Mouse (Mus musculus) kidney, embryonic 15.5 days (tissue): ENCODE data around the gene Sapcd1. TPM values are rescaled to one million over a fixed set of nuclear protein-coding genes. Genes with fewer than 3 reads are reported as not detected.

Source experiments
- ATAC-seq: fragments of 200-750 bp; cut with Nextera tagmentation; replicated peaks from 2 replicates; pipeline ENCODE4 v1.8.0; 2017; ENCODE audit warnings: moderate TSS enrichment; ENCODE audit not compliant: low FRiP score
- H3K27ac ChIP-seq: fragments of 300-500 bp; sonication (generic); 2 replicates; pipeline ENCODE4 v1.5.1; 2015; ENCODE audit warnings: mild to moderate bottlenecking, inconsistent platforms
- H3K27me3 ChIP-seq: fragments of 300-500 bp; sonication (generic); 2 replicates; pipeline ENCODE4 v1.6.1; 2015; ENCODE audit warnings: inconsistent platforms
- H3K36me3 ChIP-seq: fragments of 300-500 bp; sonication (generic); 2 replicates; pipeline ENCODE4 v1.6.1; 2015; ENCODE audit warnings: inconsistent platforms
- H3K4me1 ChIP-seq: fragments of 300-500 bp; sonication (generic); 2 replicates; pipeline ENCODE4 v1.6.1; 2015; ENCODE audit warnings: inconsistent platforms
- H3K4me2 ChIP-seq: fragments of 300-500 bp; sonication (generic); 2 replicates; pipeline ENCODE4 v1.6.1; 2015; ENCODE audit warnings: moderate library complexity, mild to moderate bottlenecking, inconsistent platforms
- H3K4me3 ChIP-seq: fragments of 300-500 bp; sonication (generic); replicated peaks from 2 replicates; pipeline ENCODE4 v1.5.1; 2015; ENCODE audit warnings: mild to moderate bottlenecking, inconsistent platforms
- H3K9ac ChIP-seq: fragments of 300-500 bp; sonication (generic); 2 replicates; pipeline ENCODE4 v1.6.1; 2015; ENCODE audit warnings: mild to moderate bottlenecking, inconsistent platforms
- H3K9me3 ChIP-seq: fragments of 300-500 bp; sonication (generic); replicated peaks from 2 replicates; pipeline ENCODE4 v1.6.1; 2016; ENCODE audit warnings: inconsistent platforms
- WGBS: fragments of 180-500 bp; shearing (Covaris S2); methylation state at CpG from one replicate; pipeline ENCODE4 v1.1.7; 2015; ENCODE audit warnings: mixed read lengths; 5-methylcytosine and 5-hydroxymethylcytosine counted together
- polyA plus RNA-seq: library from polyadenylated mRNA; unstranded; fragments of >200 nt; fragmentation: Nextera tagmentation; extraction: Ambion mirVana; gene quantifications from 2 replicates; pipeline ENCODE4 v1.2.1, GENCODE M21; 2015

Sapcd1 gene
- polyA plus RNA-seq, 1 experiment from 2014 or later, result 6.8 TPM

GRCm38 (mm10) chr17:34979631-34980030 is 48.2 kb downstream of the Sapcd1 start:
- ATAC-seq, result no peak
- Histone ChIP-seq H3K4me1 (peaks cover 28% of the 10 kb centered on the region), H3K4me3 (no peak overlapping the region), H3K36me3 (0 out of 2 replicates have a peak, but pooled peaks cover 6% of the 10 kb centered on the region), H3K27ac (no peak overlapping the region), H3K27me3 (no peaks in the 10 kb centered on the region), H3K9ac (no peak overlapping the region), H3K9me3 (no peaks in the 10 kb centered on the region), H3K4me2 (no peak overlapping the region)
- WGBS, result 89% methylated on average over 4 of the region's 4 CpGs

GRCm38 (mm10) chr17:34978239-34978638 is 49.6 kb downstream of the Sapcd1 start:
- Histone ChIP-seq H3K27ac (no peak overlapping the region), H3K27me3 (no peaks in the 10 kb centered on the region), H3K4me1 (peaks cover 22% of the 10 kb centered on the region), H3K4me3 (no peak overlapping the region), H3K36me3 (0 out of 2 replicates have a peak, but pooled peaks cover 4% of the 10 kb centered on the region), H3K4me2 (no peak overlapping the region), H3K9me3 (no peaks in the 10 kb centered on the region), H3K9ac (no peak overlapping the region)
- 87% methylated on average over 27 of the region's 27 CpGs for WGBS
- no peak for ATAC-seq

GRCm38 (mm10) chr17:34977000-34977399 is 50.8 kb downstream of the Sapcd1 start:
- Histone ChIP-seq H3K4me3 (no peak overlapping the region), H3K9me3 (no peaks in the 10 kb centered on the region), H3K27me3 (no peaks in the 10 kb centered on the region), H3K4me2 (no peak overlapping the region), H3K9ac (no peak overlapping the region), H3K36me3 (0 out of 2 replicates have a peak, but pooled peaks cover 4% of the 10 kb centered on the region), H3K27ac (no peak overlapping the region), H3K4me1 (peaks cover 18% of the 10 kb centered on the region)
- ATAC-seq, result no peak
- 93% methylated on average over 20 of the region's 20 CpGs for WGBS

Other genes starting within 250 kb of the Sapcd1 start
- gene Cyp21a1, start 223.5 kb downstream of the Sapcd1 start, polyA plus RNA-seq, result 11.1 and 45.4 TPM in 2 replicates
- gene Stk19, start 191.1 kb downstream of the Sapcd1 start, polyA plus RNA-seq, result 29.4 and 29.6 TPM in 2 replicates
- 62.7 and 73.0 TPM in 2 replicates for gene Dxo, start 191.0 kb downstream of the Sapcd1 start, polyA plus RNA-seq
- gene Skiv2l, start 177.8 kb downstream of the Sapcd1 start, polyA plus RNA-seq, result 48.5 and 53.1 TPM in 2 replicates
- gene Nelfe, start 177.6 kb downstream of the Sapcd1 start, polyA plus RNA-seq, result 101 and 116 TPM in 2 replicates
- gene Cfb, start 165.5 kb downstream of the Sapcd1 start, polyA plus RNA-seq, result 12.1 and 13.3 TPM in 2 replicates
- 5.0 TPM in 2 replicates for gene Zbtb12, start 148.5 kb downstream of the Sapcd1 start, polyA plus RNA-seq
- gene Gm20547, start 146.0 kb downstream of the Sapcd1 start, polyA plus RNA-seq, result not detected in 2 replicates
- gene C2, start 129.8 kb downstream of the Sapcd1 start, polyA plus RNA-seq, result 2.6 and 3.6 TPM in 2 replicates
- gene Ehmt2, start 129.5 kb downstream of the Sapcd1 start, polyA plus RNA-seq, result 80.1 and 93.7 TPM in 2 replicates
- gene Slc44a4, start 113.5 kb downstream of the Sapcd1 start, polyA plus RNA-seq, result 12.4 and 13.0 TPM in 2 replicates
- gene Neu1, start 96.8 kb downstream of the Sapcd1 start, polyA plus RNA-seq, result 33.7 and 37.0 TPM in 2 replicates
- gene Hspa1b, start 68.8 kb downstream of the Sapcd1 start, polyA plus RNA-seq, result 0.49 and 0.53 TPM in 2 replicates
- not detected in 2 replicates for gene Gm20481, start 58.1 kb downstream of the Sapcd1 start, polyA plus RNA-seq
- gene Hspa1a, start 55.9 kb downstream of the Sapcd1 start, polyA plus RNA-seq, result 7.8 and 8.4 TPM in 2 replicates
- 0.81 and 1.6 TPM in 2 replicates for gene Hspa1l, start 55.3 kb downstream of the Sapcd1 start, polyA plus RNA-seq
- gene Lsm2, start 46.2 kb downstream of the Sapcd1 start, polyA plus RNA-seq, result 229 and 231 TPM in 2 replicates
- gene Vars, start 27.0 kb downstream of the Sapcd1 start, polyA plus RNA-seq, result 128 and 140 TPM in 2 replicates
- 0.19 and 0.29 TPM in 2 replicates for gene Vwa7, start 11.4 kb downstream of the Sapcd1 start, polyA plus RNA-seq
- 5.2 and 5.4 TPM in 2 replicates for gene Msh5, start 18.7 kb upstream of the Sapcd1 start, polyA plus RNA-seq
- gene Clic1, start 21.9 kb upstream of the Sapcd1 start, polyA plus RNA-seq, result 300 and 320 TPM in 2 replicates
- gene Ddah2, start 31.0 kb upstream of the Sapcd1 start, polyA plus RNA-seq, result 324 and 356 TPM in 2 replicates
- 1.6 TPM in 1 of 2 replicates, not detected in the other for gene Ly6g6c, start 37.4 kb upstream of the Sapcd1 start, polyA plus RNA-seq
- 0.41 and 0.52 TPM in 2 replicates for gene Mpig6b, start 38.2 kb upstream of the Sapcd1 start, polyA plus RNA-seq
- 1.2 and 1.6 TPM in 2 replicates for gene Ly6g6e, start 48.9 kb upstream of the Sapcd1 start, polyA plus RNA-seq
- 5.0 and 6.0 TPM in 2 replicates for gene Ly6g6d, start 50.0 kb upstream of the Sapcd1 start, polyA plus RNA-seq
- gene Ly6g6f, start 57.6 kb upstream of the Sapcd1 start, polyA plus RNA-seq, result not detected in 2 replicates
- 94.7 and 103 TPM in 2 replicates for gene Abhd16a, start 61.2 kb upstream of the Sapcd1 start, polyA plus RNA-seq
- gene Ly6g5c, start 80.3 kb upstream of the Sapcd1 start, polyA plus RNA-seq, result not detected in 2 replicates
- gene Ly6g5b, start 87.4 kb upstream of the Sapcd1 start, polyA plus RNA-seq, result 0.99 and 1.9 TPM in 2 replicates
- 19.0 and 20.3 TPM in 2 replicates for gene Gpank1, start 93.4 kb upstream of the Sapcd1 start, polyA plus RNA-seq
- gene Csnk2b, start 94.0 kb upstream of the Sapcd1 start, polyA plus RNA-seq, result 281 and 284 TPM in 2 replicates
- gene D17H6S53E, start 98.4 kb upstream of the Sapcd1 start, polyA plus RNA-seq, result 10.5 and 12.2 TPM in 2 replicates
- 21.0 and 25.7 TPM in 2 replicates for gene Apom, start 104.0 kb upstream of the Sapcd1 start, polyA plus RNA-seq
- gene Bag6, start 107.2 kb upstream of the Sapcd1 start, polyA plus RNA-seq, result 56.1 and 64.9 TPM in 2 replicates
- 176 and 209 TPM in 2 replicates for gene Prrc2a, start 136.9 kb upstream of the Sapcd1 start, polyA plus RNA-seq
- 8.8 and 9.2 TPM in 2 replicates for gene Aif1, start 148.1 kb upstream of the Sapcd1 start, polyA plus RNA-seq
- 12.1 and 13.7 TPM in 2 replicates for gene Lst1, start 160.4 kb upstream of the Sapcd1 start, polyA plus RNA-seq
- 0.53 and 0.72 TPM in 2 replicates for gene Ltb, start 166.4 kb upstream of the Sapcd1 start, polyA plus RNA-seq
- gene Tnf, start 174.0 kb upstream of the Sapcd1 start, polyA plus RNA-seq, result 0.12 TPM in 1 of 2 replicates, not detected in the other
- gene Lta, start 177.3 kb upstream of the Sapcd1 start, polyA plus RNA-seq, result 0.10 TPM in 1 of 2 replicates, not detected in the other
- 0.65 and 0.69 TPM in 2 replicates for gene Gm16181, start 192.8 kb upstream of the Sapcd1 start, polyA plus RNA-seq
- 6.2 and 6.4 TPM in 2 replicates for gene Atp6v1g2, start 205.6 kb upstream of the Sapcd1 start, polyA plus RNA-seq
- 11.3 and 12.4 TPM in 2 replicates for gene Nfkbil1, start 207.8 kb upstream of the Sapcd1 start, polyA plus RNA-seq
- gene Ddx39b, start 213.7 kb upstream of the Sapcd1 start, polyA plus RNA-seq, result 531 and 538 TPM in 2 replicates
- gene H2-D1, start 234.7 kb upstream of the Sapcd1 start, polyA plus RNA-seq, result 64.5 and 66.1 TPM in 2 replicates